Mouse (Mus musculus): ENCODE data around the gene Mif4gd. TPM values are rescaled to one million over a fixed set of nuclear protein-coding genes. Genes with fewer than 3 reads are reported as not detected.

Mif4gd gene
- polyA plus RNA-seq, 1 experiment: 127 TPM

DNA sequence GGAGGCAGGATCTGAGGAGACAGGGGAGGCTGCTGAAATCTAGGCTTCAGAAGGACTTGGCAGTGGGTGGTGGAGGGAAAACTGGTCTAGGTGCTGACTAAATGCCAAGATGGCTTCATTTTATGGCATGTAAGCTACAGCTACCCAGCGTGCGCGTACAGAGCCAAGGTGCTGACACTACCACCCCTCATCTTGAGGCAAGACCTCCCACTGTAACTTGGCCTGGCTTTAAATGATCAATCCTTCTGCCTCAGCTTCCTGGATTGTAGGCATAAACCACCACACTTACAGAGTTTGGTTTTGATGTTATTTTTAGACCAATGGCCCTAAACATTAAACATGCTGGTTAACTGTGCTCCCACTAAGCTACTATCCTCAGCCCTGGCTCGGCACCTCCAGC is 26.8 kb upstream of the Mif4gd start:
- Histone ChIP-seq H3K4me1 (ENCODE audit: control insufficient read depth, insufficient read depth, insufficient read length, low read length) (no peaks in the 10 kb centered on the region), H3K27ac (replicated peaks; ENCODE audit: low read depth, low read length) (no peak overlapping the region), H3K4me3 (ENCODE audit: insufficient read depth, low read depth, low read length) (no peak overlapping the region)

DNA sequence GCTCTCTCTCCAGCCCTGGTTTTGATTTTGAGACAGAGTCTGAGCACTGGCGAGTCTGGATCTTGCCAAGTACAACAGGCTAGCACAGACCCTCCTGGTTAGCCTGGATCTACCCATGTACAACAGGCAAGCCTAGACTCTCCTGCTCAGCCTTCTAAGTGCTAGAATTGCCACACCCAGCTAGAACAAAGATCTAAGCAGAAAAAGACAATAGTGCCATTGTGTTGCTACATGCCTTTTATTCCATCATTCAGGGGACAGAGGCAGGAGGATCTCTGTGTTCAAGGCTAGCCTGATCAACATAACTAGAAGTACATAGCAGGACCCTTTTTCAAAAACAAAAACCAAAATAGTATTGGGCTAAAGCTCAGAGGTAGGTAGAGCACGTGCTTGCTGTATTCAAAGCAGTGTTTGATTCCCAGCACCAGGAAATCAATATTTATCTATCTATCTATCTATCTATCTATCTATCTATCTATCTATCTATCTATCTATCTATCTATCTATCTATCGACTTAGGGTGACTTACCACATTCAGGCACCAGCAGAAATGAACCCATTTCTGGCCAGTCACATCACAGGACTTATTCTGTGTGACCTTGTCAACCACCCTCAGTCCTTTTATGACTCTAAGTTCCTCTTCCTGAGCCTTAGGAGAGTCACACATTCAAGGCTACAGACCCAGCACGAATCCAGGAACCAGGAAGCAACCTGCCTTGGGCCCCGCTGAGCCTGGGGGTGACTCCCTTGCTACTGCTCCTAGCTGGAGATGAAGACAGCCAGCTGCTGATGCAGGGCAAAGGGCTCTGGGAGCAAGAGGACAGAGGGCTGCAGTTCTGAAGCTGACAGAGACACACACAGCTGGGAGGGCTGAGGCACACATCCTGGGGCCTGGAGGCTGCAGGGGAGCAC is 26.0 kb upstream of the Mif4gd start:
- Histone ChIP-seq H3K4me3 (ENCODE audit: insufficient read depth, low read depth, low read length) (no peak overlapping the region), H3K4me1 (ENCODE audit: control insufficient read depth, insufficient read depth, insufficient read length, low read length) (no peaks in the 10 kb centered on the region), H3K27ac (replicated peaks; ENCODE audit: low read depth, low read length) (no peak overlapping the region)

DNA sequence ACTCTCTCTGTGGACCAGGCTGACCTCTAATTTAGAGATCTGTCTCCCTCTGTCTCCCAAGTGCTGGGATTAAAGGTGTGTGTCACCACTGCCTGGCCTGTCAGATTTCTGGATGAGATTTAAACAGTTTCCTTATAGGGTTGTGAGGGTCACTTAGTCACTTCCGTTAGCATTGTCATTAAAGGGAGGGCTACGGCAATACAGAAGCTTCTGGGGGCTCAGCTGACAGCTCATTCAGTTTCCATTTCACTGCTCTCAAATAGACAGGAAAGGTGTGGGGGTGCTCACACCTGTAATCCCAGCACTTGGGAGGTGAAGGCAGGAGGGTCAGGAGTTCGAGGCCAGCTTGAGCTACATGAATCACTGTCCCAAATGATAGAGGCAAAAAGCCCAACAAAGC is 24.2 kb upstream of the Mif4gd start:
- H3K4me1 ChIP-seq (ENCODE audit: control insufficient read depth, insufficient read depth, insufficient read length, low read length): no peaks in the 10 kb centered on the region
- H3K27ac ChIP-seq (replicated peaks; ENCODE audit: low read depth, low read length): no peak overlapping the region
- no peak overlapping the region for H3K4me3 ChIP-seq (ENCODE audit: insufficient read depth, low read depth, low read length)

- no peaks in the 10 kb centered on the region for H3K4me1 ChIP-seq (ENCODE audit: control insufficient read depth, insufficient read depth, insufficient read length, low read length)
- no peak overlapping the region for H3K4me3 ChIP-seq (ENCODE audit: insufficient read depth, low read depth, low read length)
- no peak overlapping the region for H3K27ac ChIP-seq (replicated peaks; ENCODE audit: low read depth, low read length)
These were observed 22.7 kb upstream of the Mif4gd start for GRCm38 (mm10) chr11:115635484-115635883.

GRCm38 (mm10) chr11:115635041-115635440 is 22.3 kb upstream of the Mif4gd start:
- Histone ChIP-seq H3K4me1 (ENCODE audit: control insufficient read depth, insufficient read depth, insufficient read length, low read length) (no peaks in the 10 kb centered on the region), H3K27ac (replicated peaks; ENCODE audit: low read depth, low read length) (no peak overlapping the region), H3K4me3 (ENCODE audit: insufficient read depth, low read depth, low read length) (no peak overlapping the region)

DNA sequence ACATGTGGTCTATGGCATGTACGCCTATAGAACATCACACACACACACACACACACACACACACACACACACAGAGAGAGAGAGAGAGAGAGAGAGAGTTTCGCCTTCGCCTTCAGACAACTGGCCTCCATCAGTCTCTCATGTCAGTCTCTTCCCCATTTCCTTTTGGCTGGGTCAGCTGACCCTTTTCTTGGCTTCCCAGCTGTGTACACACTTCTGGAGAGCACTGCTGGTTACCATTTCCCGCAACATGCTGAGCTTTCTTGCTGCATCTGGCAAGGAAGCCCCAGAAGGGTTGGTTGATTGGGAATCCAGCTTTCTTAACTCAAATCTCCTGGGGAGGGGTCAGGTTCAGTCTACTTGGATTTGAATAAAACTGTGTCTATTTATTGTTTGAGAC is 21.3 kb upstream of the Mif4gd start:
- Histone ChIP-seq H3K4me1 (ENCODE audit: control insufficient read depth, insufficient read depth, insufficient read length, low read length) (no peaks in the 10 kb centered on the region), H3K4me3 (ENCODE audit: insufficient read depth, low read depth, low read length) (no peak overlapping the region), H3K27ac (replicated peaks; ENCODE audit: low read depth, low read length) (0 out of 2 replicates have a peak overlapping the region, but pooled peaks have one; percentile 8)

DNA sequence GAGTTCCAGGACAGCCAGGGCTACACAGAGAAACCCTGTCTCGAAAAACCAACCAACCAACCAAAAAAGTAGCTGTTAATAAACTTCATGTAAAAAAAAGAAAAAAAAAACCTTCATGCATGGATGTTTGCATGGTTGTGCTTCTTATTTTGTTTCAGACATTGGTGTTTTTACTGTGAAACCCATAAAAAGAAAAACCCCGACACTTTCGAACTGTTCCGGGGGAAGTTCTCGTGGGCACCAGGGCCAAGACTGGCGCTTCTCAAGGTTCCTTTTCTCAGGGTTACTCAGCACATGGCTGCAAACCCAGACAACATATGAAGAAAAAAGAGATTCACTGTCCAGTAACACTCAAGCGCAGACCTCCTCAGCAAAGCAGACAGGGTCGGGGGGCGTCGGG is 20.1 kb upstream of the Mif4gd start:
- no peaks in the 10 kb centered on the region for H3K4me1 ChIP-seq (ENCODE audit: control insufficient read depth, insufficient read depth, insufficient read length, low read length)
- no peak overlapping the region for H3K27ac ChIP-seq (replicated peaks; ENCODE audit: low read depth, low read length)
- no peak overlapping the region for H3K4me3 ChIP-seq (ENCODE audit: insufficient read depth, low read depth, low read length)

DNA sequence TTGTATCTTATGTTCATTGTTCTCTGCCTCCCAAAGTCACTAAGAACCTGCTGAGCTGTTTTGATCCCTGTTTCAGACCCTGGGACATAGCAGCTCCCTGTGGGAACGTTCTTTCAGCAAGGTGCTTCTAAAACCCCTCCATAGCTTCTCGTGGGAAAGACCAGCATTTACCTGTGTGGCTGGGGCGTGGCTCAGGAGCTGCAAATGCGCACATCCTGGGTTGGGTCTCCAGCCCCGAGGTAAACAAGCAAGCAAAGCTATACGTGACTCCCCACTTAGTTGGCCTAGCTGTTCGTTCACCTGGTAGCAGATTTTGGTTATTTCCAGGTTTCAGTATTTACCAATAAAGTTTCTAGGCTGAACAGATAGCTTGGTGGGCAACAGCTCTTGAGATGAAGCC is 19.5 kb upstream of the Mif4gd start:
- Histone ChIP-seq H3K4me1 (ENCODE audit: control insufficient read depth, insufficient read depth, insufficient read length, low read length) (no peaks in the 10 kb centered on the region), H3K27ac (replicated peaks; ENCODE audit: low read depth, low read length) (no peak overlapping the region), H3K4me3 (ENCODE audit: insufficient read depth, low read depth, low read length) (no peak overlapping the region)

- H3K27ac ChIP-seq (replicated peaks; ENCODE audit: low read depth, low read length): peak overlapping the region; percentile 38
- no peak overlapping the region for H3K4me3 ChIP-seq (ENCODE audit: insufficient read depth, low read depth, low read length)
- H3K4me1 ChIP-seq (ENCODE audit: control insufficient read depth, insufficient read depth, insufficient read length, low read length): no peaks in the 10 kb centered on the region
These were observed 18.7 kb upstream of the Mif4gd start for GRCm38 (mm10) chr11:115631505-115631890.

DNA sequence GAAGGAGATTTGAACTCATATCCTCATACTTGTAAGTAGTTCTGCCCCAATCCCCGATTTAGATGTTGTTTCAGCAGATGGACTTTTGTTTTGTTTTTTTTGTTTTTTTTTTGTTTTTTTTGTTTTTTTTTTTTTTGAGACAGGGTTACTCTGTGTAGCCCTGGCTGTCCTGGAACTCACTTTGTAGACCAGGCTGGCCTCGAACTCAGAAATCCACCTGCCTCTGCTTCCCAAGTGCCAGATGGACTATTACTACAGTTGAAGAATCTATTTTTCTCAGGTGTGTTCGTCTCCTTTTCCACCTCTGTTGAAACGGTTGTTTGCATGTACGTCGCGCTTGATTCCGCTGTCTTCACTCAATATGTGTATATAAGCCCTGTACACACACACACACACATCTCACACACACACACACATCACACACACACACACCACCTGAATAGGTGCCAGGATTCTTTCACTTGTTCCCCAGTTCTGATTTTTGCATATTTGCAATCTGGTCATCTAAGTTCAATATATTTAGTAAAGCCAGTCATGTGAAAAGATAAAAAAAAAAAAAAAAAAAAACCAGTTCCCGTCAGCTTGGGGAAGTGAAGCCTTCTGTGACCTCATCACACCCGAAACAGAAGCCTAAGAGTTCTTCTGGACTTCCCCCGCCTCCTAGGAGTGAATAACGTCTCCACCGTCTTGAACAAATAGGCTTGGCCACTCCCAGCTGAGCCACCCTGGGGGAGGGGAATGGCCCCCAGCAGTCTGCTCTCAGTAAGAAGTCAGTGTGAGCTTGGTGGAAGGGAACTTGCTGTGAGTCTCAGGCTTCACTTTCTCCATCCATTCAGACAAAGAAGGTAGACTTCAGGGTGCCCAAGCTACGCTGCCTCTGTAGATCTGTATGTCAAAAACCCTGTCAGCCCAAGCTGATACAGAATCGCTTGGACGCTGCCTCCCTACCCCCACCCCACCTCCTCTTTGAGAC is 18.0 kb upstream of the Mif4gd start:
- Histone ChIP-seq H3K4me1 (ENCODE audit: control insufficient read depth, insufficient read depth, insufficient read length, low read length) (no peaks in the 10 kb centered on the region), H3K27ac (replicated peaks; ENCODE audit: low read depth, low read length) (peak overlapping the region; percentile 66), H3K4me3 (ENCODE audit: insufficient read depth, low read depth, low read length) (no peak overlapping the region)

GRCm38 (mm10) chr11:115629734-115630531 is 17.2 kb upstream of the Mif4gd start:
- Histone ChIP-seq H3K4me3 (ENCODE audit: insufficient read depth, low read depth, low read length) (no peak overlapping the region), H3K4me1 (ENCODE audit: control insufficient read depth, insufficient read depth, insufficient read length, low read length) (no peaks in the 10 kb centered on the region), H3K27ac (replicated peaks; ENCODE audit: low read depth, low read length) (no peak overlapping the region)

DNA sequence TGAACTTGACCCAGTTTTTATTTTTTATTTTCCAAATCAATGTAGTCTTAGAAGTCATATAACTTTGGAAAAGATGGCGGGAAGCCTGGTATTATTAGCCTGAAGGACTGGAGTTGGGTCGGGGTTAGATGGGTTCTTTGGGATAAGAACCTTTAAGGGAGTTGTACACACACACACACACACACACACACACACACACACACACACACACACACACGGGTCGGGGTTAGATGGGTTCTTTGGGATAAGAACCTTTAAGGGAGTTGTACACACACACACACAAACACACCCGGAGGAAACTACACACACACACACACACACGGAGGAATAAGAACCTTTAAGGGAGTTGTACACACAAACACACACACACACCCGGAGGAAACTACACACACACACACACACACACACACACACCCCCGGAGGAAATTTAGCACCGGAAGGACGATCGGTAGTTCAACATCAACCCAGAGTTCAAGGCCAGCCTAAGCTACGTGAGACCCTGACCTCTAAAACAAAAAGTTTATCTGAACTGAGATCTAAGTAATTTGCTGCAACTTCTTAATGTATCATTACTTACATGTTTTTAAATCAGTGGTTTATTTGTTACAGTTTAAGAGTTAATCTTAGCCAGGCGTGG is 15.8 kb upstream of the Mif4gd start:
- Histone ChIP-seq H3K27ac (replicated peaks; ENCODE audit: low read depth, low read length) (peak overlapping the region; percentile 39), H3K4me3 (ENCODE audit: insufficient read depth, low read depth, low read length) (peak overlapping the region; percentile 27), H3K4me1 (ENCODE audit: control insufficient read depth, insufficient read depth, insufficient read length, low read length) (no peaks in the 10 kb centered on the region)

DNA sequence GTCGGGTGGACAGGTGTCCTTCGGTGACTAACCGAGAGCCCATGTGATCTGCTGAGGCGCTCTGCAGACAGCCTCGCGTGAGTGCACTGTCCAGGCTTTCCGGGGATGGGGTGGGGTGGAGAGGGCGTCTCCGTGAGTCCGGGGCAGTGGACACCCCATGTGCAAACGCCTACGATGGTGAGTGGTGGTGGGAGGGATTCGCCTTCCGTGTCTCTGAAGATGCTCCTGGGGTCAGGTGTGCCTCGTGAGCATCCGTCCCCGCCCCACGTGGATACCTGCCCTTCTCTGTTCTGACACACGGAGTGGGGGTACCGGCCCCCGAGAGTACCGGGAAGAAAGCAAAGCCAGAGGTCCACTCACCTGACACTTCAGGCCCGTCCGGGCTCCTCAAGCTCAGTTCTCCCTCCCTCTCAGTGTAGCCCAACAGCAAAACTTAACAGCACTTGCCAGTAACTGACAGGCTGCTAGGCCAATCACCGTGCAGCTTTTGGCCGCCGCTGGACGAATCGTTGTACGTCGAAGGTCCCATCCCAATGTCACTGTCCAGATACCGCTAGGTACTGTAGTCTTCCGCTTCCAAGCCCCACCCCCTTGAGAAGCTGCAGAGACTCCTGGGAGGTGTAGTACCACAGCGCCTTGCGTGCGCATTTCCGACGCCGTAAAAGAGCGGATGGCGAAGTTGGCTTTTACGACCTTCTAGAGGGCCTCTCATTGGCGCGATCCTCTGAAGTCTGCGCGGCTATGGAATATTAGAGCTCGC is 15.1 kb upstream of the Mif4gd start, which contains the start of gene Slc25a19:
Slc25a19 (minus strand) TSS at position 591 of the 760 bp plus-strand sequence.
- Histone ChIP-seq H3K27ac (replicated peaks; ENCODE audit: low read depth, low read length) (peak within 1 kb of the TSS; percentile 92), H3K4me3 (ENCODE audit: insufficient read depth, low read depth, low read length) (peak within 1 kb of the TSS; percentile 76), H3K4me1 (ENCODE audit: control insufficient read depth, insufficient read depth, insufficient read length, low read length) (no peaks in the 10 kb centered on the region)
